Mouse (Mus musculus) thymus, postnatal 10 days (tissue): ENCODE results near the gene Pde4dip.

ENCODE experiments used
- DNase-seq, 2 experiments: peaks; one replicate each; pipeline ENCODE4 v3.0.0; 2021; ENCODE audit warnings: low spot score in 2 of 2

The Pde4dip gene

GRCm38 (mm10) chr3:97888168-97888901, at the start of gene Pde4dip:
TSS of gene Pde4dip (minus strand) at chr3:97888707.
- no peak for DNase-seq

- DNase-seq = no peak
These were observed 49.4 kb upstream of the Pde4dip start for GRCm38 (mm10) chr3:97937945-97938266.

- no peak for DNase-seq
These were observed 48.8 kb upstream of the Pde4dip start for GRCm38 (mm10) chr3:97937068-97937944.

GRCm38 (mm10) chr3:97934331-97935300, 46.1 kb upstream of the Pde4dip start:
- no peak for DNase-seq

GRCm38 (mm10) chr3:97933811-97934210, 45.3 kb upstream of the Pde4dip start:
- DNase-seq = no peak

GRCm38 (mm10) chr3:97933251-97933650, 44.7 kb upstream of the Pde4dip start:
- peak; percentile 54 to 58 for DNase-seq

- DNase-seq = no peak
These were observed 44.3 kb upstream of the Pde4dip start for GRCm38 (mm10) chr3:97932771-97933170.

GRCm38 (mm10) chr3:97932131-97932530, 43.6 kb upstream of the Pde4dip start:
- DNase-seq = peak in 1 of 2 experiments; percentile 20

GRCm38 (mm10) chr3:97931310-97931885, 42.9 kb upstream of the Pde4dip start:
- DNase-seq = no peak

- DNase-seq = no peak
These were observed 42.3 kb upstream of the Pde4dip start for GRCm38 (mm10) chr3:97930787-97931158.

- DNase-seq = no peak
These were observed 41.8 kb upstream of the Pde4dip start for GRCm38 (mm10) chr3:97930141-97930786.

GRCm38 (mm10) chr3:97928968-97929858, 40.7 kb upstream of the Pde4dip start:
- DNase-seq = peak; percentile 67 to 85

- no peak for DNase-seq
These were observed 38.8 kb upstream of the Pde4dip start for GRCm38 (mm10) chr3:97927322-97927721.

GRCm38 (mm10) chr3:97925246-97925645, 36.7 kb upstream of the Pde4dip start:
- no peak for DNase-seq

GRCm38 (mm10) chr3:97918885-97919550, 30.5 kb upstream of the Pde4dip start:
- no peak for DNase-seq

GRCm38 (mm10) chr3:97915081-97915480, 26.6 kb upstream of the Pde4dip start:
- DNase-seq = no peak

- DNase-seq = no peak
These were observed 22.6 kb upstream of the Pde4dip start for GRCm38 (mm10) chr3:97911093-97911492.

GRCm38 (mm10) chr3:97909737-97910136, 21.2 kb upstream of the Pde4dip start:
- DNase-seq = no peak

- DNase-seq = no peak
These were observed 13.1 kb upstream of the Pde4dip start for GRCm38 (mm10) chr3:97901586-97901985.
